Mouse (Mus musculus): ENCODE results near the gene Gm44502. TPM values are rescaled to one million over a fixed set of nuclear protein-coding genes. Genes with fewer than 3 reads are reported as not detected.

Gene Gm44502
- polyA plus RNA-seq, 1 experiment from 2014 or later, result 0.35 TPM

GRCm38 (mm10) chr15:89376957-89377356 is 52.5 kb downstream of the Gm44502 start, which contains the start of gene Tymp:
Gene Tymp, minus strand, starts transcription at chr15:89377039.
- Histone ChIP-seq H3K27me3 (ENCODE audit: control insufficient read depth, insufficient read depth, low read length) (peaks cover 35% of the 10 kb centered on the region), H3K36me3 (ENCODE audit: control insufficient read depth, insufficient read depth) (peaks cover 5% of the 10 kb centered on the region), H3K9me3 (replicated peaks; ENCODE audit: control insufficient read depth, low read length) (no peaks in the 10 kb centered on the region), H3K4me1 (ENCODE audit: control insufficient read depth, insufficient read depth, low read length) (peaks cover 28% of the 10 kb centered on the region), H3K9ac (ENCODE audit: low read length) (0 out of 2 replicates have a peak within 1 kb of the TSS, but pooled peaks have one; percentile 9), H3K4me3 (ENCODE audit: low read length) (peak within 1 kb of the TSS; percentile 8; the same call in 1 of the 2 replicates), H3K27ac (ENCODE audit: low read length) (no peak within 1 kb of the TSS), H3K4me2 (ENCODE audit: low read depth, low read length) (peak within 1 kb of the TSS; percentile 32; the same call in 1 of the 2 replicates)
- WGBS, result 23% methylated on average over 16 of the region's 16 CpGs
- no peak for ATAC-seq (replicated peaks; ENCODE audit: extremely low read depth, insufficient read depth, low FRiP score)

- Histone ChIP-seq H3K9ac (ENCODE audit: low read length) (no peak overlapping the region), H3K4me3 (ENCODE audit: low read length) (no peak overlapping the region), H3K36me3 (ENCODE audit: control insufficient read depth, insufficient read depth) (peaks cover 14% of the 10 kb centered on the region), H3K4me1 (ENCODE audit: control insufficient read depth, insufficient read depth, low read length) (peaks cover 28% of the 10 kb centered on the region), H3K27me3 (ENCODE audit: control insufficient read depth, insufficient read depth, low read length) (peaks cover 35% of the 10 kb centered on the region), H3K4me2 (ENCODE audit: low read depth, low read length) (no peak overlapping the region), H3K9me3 (replicated peaks; ENCODE audit: control insufficient read depth, low read length) (no peaks in the 10 kb centered on the region), H3K27ac (ENCODE audit: low read length) (no peak overlapping the region)
- no peak for ATAC-seq (replicated peaks; ENCODE audit: extremely low read depth, insufficient read depth, low FRiP score)
- WGBS, result 72% methylated on average over 7 of the region's 7 CpGs
These were observed 53.5 kb downstream of the Gm44502 start for GRCm38 (mm10) chr15:89376040-89376439.

GRCm38 (mm10) chr15:89374801-89375534 is 54.5 kb downstream of the Gm44502 start:
- H3K9ac ChIP-seq (ENCODE audit: low read length), result no peak overlapping the region
- ATAC-seq (replicated peaks; ENCODE audit: extremely low read depth, insufficient read depth, low FRiP score), result no peak
- H3K4me3 ChIP-seq (ENCODE audit: low read length), result no peak overlapping the region
- H3K27ac ChIP-seq (ENCODE audit: low read length), result no peak overlapping the region
- no peaks in the 10 kb centered on the region for H3K9me3 ChIP-seq (replicated peaks; ENCODE audit: control insufficient read depth, low read length)
- peaks cover 24% of the 10 kb centered on the region for H3K36me3 ChIP-seq (ENCODE audit: control insufficient read depth, insufficient read depth)
- H3K27me3 ChIP-seq (ENCODE audit: control insufficient read depth, insufficient read depth, low read length), result peaks cover 32% of the 10 kb centered on the region
- H3K4me2 ChIP-seq (ENCODE audit: low read depth, low read length), result no peak overlapping the region
- WGBS, result 90% methylated on average over 17 of the region's 17 CpGs
- H3K4me1 ChIP-seq (ENCODE audit: control insufficient read depth, insufficient read depth, low read length), result peaks cover 28% of the 10 kb centered on the region

GRCm38 (mm10) chr15:89374340-89374739 is 55.2 kb downstream of the Gm44502 start:
- peak; percentile 6; the same call in 1 of the 2 replicates for ATAC-seq (replicated peaks; ENCODE audit: extremely low read depth, insufficient read depth, low FRiP score)
- peak overlapping the region; percentile 91 for H3K9ac ChIP-seq (ENCODE audit: low read length)
- H3K4me3 ChIP-seq (ENCODE audit: low read length), result peak overlapping the region; percentile 88
- peak overlapping the region; percentile 93 for H3K4me2 ChIP-seq (ENCODE audit: low read depth, low read length)
- peaks cover 25% of the 10 kb centered on the region for H3K4me1 ChIP-seq (ENCODE audit: control insufficient read depth, insufficient read depth, low read length)
- H3K27ac ChIP-seq (ENCODE audit: low read length), result peak overlapping the region; percentile 97
- 41% methylated on average over 9 of the region's 9 CpGs for WGBS
- H3K36me3 ChIP-seq (ENCODE audit: control insufficient read depth, insufficient read depth), result peaks cover 30% of the 10 kb centered on the region
- peaks cover 32% of the 10 kb centered on the region for H3K27me3 ChIP-seq (ENCODE audit: control insufficient read depth, insufficient read depth, low read length)
- no peaks in the 10 kb centered on the region for H3K9me3 ChIP-seq (replicated peaks; ENCODE audit: control insufficient read depth, low read length)

GRCm38 (mm10) chr15:89373762-89374248 is 55.7 kb downstream of the Gm44502 start, which contains the start of gene Sco2:
Gene Sco2, minus strand, starts transcription at chr15:89373846.
- WGBS, result 0% methylated on average over 42 of the region's 42 CpGs
- Histone ChIP-seq H3K27me3 (ENCODE audit: control insufficient read depth, insufficient read depth, low read length) (peaks cover 27% of the 10 kb centered on the region), H3K4me1 (ENCODE audit: control insufficient read depth, insufficient read depth, low read length) (peaks cover 19% of the 10 kb centered on the region), H3K27ac (ENCODE audit: low read length) (peak within 1 kb of the TSS; percentile 97), H3K4me3 (ENCODE audit: low read length) (peak within 1 kb of the TSS; percentile 88), H3K36me3 (ENCODE audit: control insufficient read depth, insufficient read depth) (peaks cover 36% of the 10 kb centered on the region), H3K4me2 (ENCODE audit: low read depth, low read length) (peak within 1 kb of the TSS; percentile 93), H3K9me3 (replicated peaks; ENCODE audit: control insufficient read depth, low read length) (no peaks in the 10 kb centered on the region), H3K9ac (ENCODE audit: low read length) (peak within 1 kb of the TSS; percentile 91)
- peak; percentile 83 for ATAC-seq (replicated peaks; ENCODE audit: extremely low read depth, insufficient read depth, low FRiP score)

GRCm38 (mm10) chr15:89373027-89373761 is 56.3 kb downstream of the Gm44502 start:
- H3K9ac ChIP-seq (ENCODE audit: low read length), result peak overlapping the region; percentile 91
- H3K36me3 ChIP-seq (ENCODE audit: control insufficient read depth, insufficient read depth), result peaks cover 42% of the 10 kb centered on the region
- ATAC-seq (replicated peaks; ENCODE audit: extremely low read depth, insufficient read depth, low FRiP score), result peak; percentile 86
- H3K27me3 ChIP-seq (ENCODE audit: control insufficient read depth, insufficient read depth, low read length), result peaks cover 23% of the 10 kb centered on the region
- peak overlapping the region; percentile 88 for H3K4me3 ChIP-seq (ENCODE audit: low read length)
- no peaks in the 10 kb centered on the region for H3K9me3 ChIP-seq (replicated peaks; ENCODE audit: control insufficient read depth, low read length)
- H3K4me1 ChIP-seq (ENCODE audit: control insufficient read depth, insufficient read depth, low read length), result peaks cover 15% of the 10 kb centered on the region
- peak overlapping the region; percentile 97 for H3K27ac ChIP-seq (ENCODE audit: low read length)
- H3K4me2 ChIP-seq (ENCODE audit: low read depth, low read length), result peak overlapping the region; percentile 93
- WGBS, result 2% methylated on average over 35 of the region's 35 CpGs

GRCm38 (mm10) chr15:89372536-89372935 is 57.0 kb downstream of the Gm44502 start:
- peak overlapping the region; percentile 91; the same call in 1 of the 2 replicates for H3K9ac ChIP-seq (ENCODE audit: low read length)
- H3K4me3 ChIP-seq (ENCODE audit: low read length), result peak overlapping the region; percentile 88; the same call in 1 of the 2 replicates
- 83% methylated on average over 7 of the region's 7 CpGs for WGBS
- ATAC-seq (replicated peaks; ENCODE audit: extremely low read depth, insufficient read depth, low FRiP score), result no peak
- peaks cover 48% of the 10 kb centered on the region for H3K36me3 ChIP-seq (ENCODE audit: control insufficient read depth, insufficient read depth)
- H3K27me3 ChIP-seq (ENCODE audit: control insufficient read depth, insufficient read depth, low read length), result peaks cover 16% of the 10 kb centered on the region
- H3K27ac ChIP-seq (ENCODE audit: low read length), result peak overlapping the region; percentile 97
- peak overlapping the region; percentile 93 for H3K4me2 ChIP-seq (ENCODE audit: low read depth, low read length)
- no peaks in the 10 kb centered on the region for H3K9me3 ChIP-seq (replicated peaks; ENCODE audit: control insufficient read depth, low read length)
- peaks cover 15% of the 10 kb centered on the region for H3K4me1 ChIP-seq (ENCODE audit: control insufficient read depth, insufficient read depth, low read length)

- no peak overlapping the region for H3K9ac ChIP-seq (ENCODE audit: low read length)
- H3K4me2 ChIP-seq (ENCODE audit: low read depth, low read length), result no peak overlapping the region
- peaks cover 11% of the 10 kb centered on the region for H3K27me3 ChIP-seq (ENCODE audit: control insufficient read depth, insufficient read depth, low read length)
- H3K4me1 ChIP-seq (ENCODE audit: control insufficient read depth, insufficient read depth, low read length), result peaks cover 13% of the 10 kb centered on the region
- no peak overlapping the region for H3K27ac ChIP-seq (ENCODE audit: low read length)
- ATAC-seq (replicated peaks; ENCODE audit: extremely low read depth, insufficient read depth, low FRiP score), result no peak
- 88% methylated on average over 13 of the region's 13 CpGs for WGBS
- H3K36me3 ChIP-seq (ENCODE audit: control insufficient read depth, insufficient read depth), result peaks cover 52% of the 10 kb centered on the region
- H3K9me3 ChIP-seq (replicated peaks; ENCODE audit: control insufficient read depth, low read length), result no peaks in the 10 kb centered on the region
- H3K4me3 ChIP-seq (ENCODE audit: low read length), result no peak overlapping the region
These were observed 57.4 kb downstream of the Gm44502 start for GRCm38 (mm10) chr15:89372068-89372467.
